Mouse (Mus musculus): ENCODE results near the gene Mtmr14. TPM values are rescaled to one million over a fixed set of nuclear protein-coding genes. Genes with fewer than 3 reads are reported as not detected.
A peak's percentile ranks its signal among the peaks of the same experiment; 100 is the strongest.

Mtmr14 gene
- total RNA-seq (2021) = 10 to 100 TPM; 20.0 to 21.0 TPM

- peak; percentile 99 for DNase-seq
- intact Hi-C loops (cut with DNase I) = loop anchor here (5.0 to 10.0 kb wide), 4 partner anchors 70 to 543 kb away; partner anchors contain the start of genes Brpf1, Rad18 and Thumpd3
Observed at GRCm38 (mm10) chr6:113237542-113238270, at the start of gene Mtmr14. TSS of gene Mtmr14 (plus strand) at chr6:113237843.

GRCm38 (mm10) chr6:113193765-113194460, 43.7 kb upstream of the Mtmr14 start:
- intact Hi-C loops (cut with DNase I) = no loop called here
- DNase-seq = no peak

GRCm38 (mm10) chr6:113194517-113194840, 43.2 kb upstream of the Mtmr14 start:
- no peak for DNase-seq
- intact Hi-C loops (cut with DNase I) = no loop called here

- intact Hi-C loops (cut with DNase I) = no loop called here
Observed at GRCm38 (mm10) chr6:113194841-113195595, 42.6 kb upstream of the Mtmr14 start, which contains the start of gene Lhfpl4. TSS of gene Lhfpl4 (minus strand) at chr6:113195384.

GRCm38 (mm10) chr6:113195596-113195992, 42.0 kb upstream of the Mtmr14 start:
- no peak for DNase-seq
- intact Hi-C loops (cut with DNase I) = no loop called here

More at GRCm38 (mm10) chr6:113194841-113195595, 42.6 kb upstream of the Mtmr14 start, which contains the start of gene Lhfpl4:
- no peak for DNase-seq

GRCm38 (mm10) chr6:113216280-113216679, 21.4 kb upstream of the Mtmr14 start:
- intact Hi-C loops (cut with DNase I) = no loop called here
- no peak for DNase-seq

- intact Hi-C loops (cut with DNase I) = no loop called here
- no peak for DNase-seq
Observed at GRCm38 (mm10) chr6:113225798-113226197, 11.8 kb upstream of the Mtmr14 start.

GRCm38 (mm10) chr6:113226705-113227104, 10.9 kb upstream of the Mtmr14 start:
- intact Hi-C loops (cut with DNase I) = no loop called here
- no peak for DNase-seq

GRCm38 (mm10) chr6:113235141-113235540, 2.5 kb upstream of the Mtmr14 start:
- no peak for DNase-seq
- intact Hi-C loops (cut with DNase I) = loop anchor here (5.0 to 10.0 kb wide), 4 partner anchors 72 to 540 kb away; partner anchors contain the start of genes Brpf1, Rad18 and Thumpd3

GRCm38 (mm10) chr6:113238442-113238841, 799 bp downstream of the Mtmr14 start:
- intact Hi-C loops (cut with DNase I) = loop anchor here (5.0 to 10.0 kb wide), 4 partner anchors 69 to 544 kb away; partner anchors contain the start of genes Brpf1, Rad18 and Thumpd3
- DNase-seq = no peak

- intact Hi-C loops (cut with DNase I) = no loop called here
- DNase-seq = no peak
Observed at GRCm38 (mm10) chr6:113242753-113243152, 5.1 kb downstream of the Mtmr14 start.

GRCm38 (mm10) chr6:113245585-113245984, 7.9 kb downstream of the Mtmr14 start:
- intact Hi-C loops (cut with DNase I) = no loop called here

GRCm38 (mm10) chr6:113250786-113251185, 13.1 kb downstream of the Mtmr14 start:
- DNase-seq = no peak
- intact Hi-C loops (cut with DNase I) = no loop called here

More at GRCm38 (mm10) chr6:113245585-113245984, 7.9 kb downstream of the Mtmr14 start:
- DNase-seq = no peak

- intact Hi-C loops (cut with DNase I) = no loop called here
- no peak for DNase-seq
Observed at GRCm38 (mm10) chr6:113251921-113252320, 14.3 kb downstream of the Mtmr14 start.

GRCm38 (mm10) chr6:113254899-113255298, 17.3 kb downstream of the Mtmr14 start:
- DNase-seq = peak in 1 of 2 experiments; percentile 11
- intact Hi-C loops (cut with DNase I) = no loop called here

GRCm38 (mm10) chr6:113261174-113261858, 23.7 kb downstream of the Mtmr14 start:
- intact Hi-C loops (cut with DNase I) = no loop called here
- no peak for DNase-seq

GRCm38 (mm10) chr6:113263531-113263930, 25.9 kb downstream of the Mtmr14 start:
- intact Hi-C loops (cut with DNase I) = no loop called here
- no peak for DNase-seq

- DNase-seq = no peak
- intact Hi-C loops (cut with DNase I) = no loop called here
Observed at GRCm38 (mm10) chr6:113264429-113264828, 26.8 kb downstream of the Mtmr14 start.

GRCm38 (mm10) chr6:113266996-113267655, 29.5 kb downstream of the Mtmr14 start:
- intact Hi-C loops (cut with DNase I) = no loop called here
- no peak for DNase-seq

GRCm38 (mm10) chr6:113267988-113268387, 30.3 kb downstream of the Mtmr14 start:
- intact Hi-C loops (cut with DNase I) = no loop called here
- no peak for DNase-seq
